Mouse (Mus musculus) neural tube, embryonic 14.5 days (tissue): ENCODE data around the gene Avil. TPM values are rescaled to one million over a fixed set of nuclear protein-coding genes. Genes with fewer than 3 reads are reported as not detected.
A peak's percentile ranks its signal among the peaks of the same experiment; 100 is the strongest.

Experiments
- ATAC-seq: fragments of 200-750 bp; cut with Nextera tagmentation; 2 replicates; pipeline ENCODE4 v1.8.0; 2017; ENCODE audit warnings: low read depth, mild to moderate bottlenecking, moderate TSS enrichment, moderate library complexity
- H3K27ac ChIP-seq: fragments of 300-500 bp; sonication (generic); 2 replicates; pipeline ENCODE4 v1.5.1; 2014; ENCODE audit warnings: low read depth, mild to moderate bottlenecking, control low read depth, low read length, moderate library complexity, mixed read lengths
- H3K27me3 ChIP-seq: fragments of 300-500 bp; sonication (generic); 2 replicates; pipeline ENCODE4 v1.6.1; 2014; ENCODE audit warnings: low read length; ENCODE audit not compliant: control insufficient read depth, insufficient read depth
- H3K36me3 ChIP-seq: fragments of 300-500 bp; sonication (generic); 2 replicates; pipeline ENCODE4 v1.6.1; 2014; ENCODE audit warnings: low read length, mixed read lengths; ENCODE audit not compliant: control insufficient read depth, insufficient read depth
- H3K4me1 ChIP-seq: fragments of 300-500 bp; sonication (generic); 2 replicates; pipeline ENCODE4 v1.6.1; 2014; ENCODE audit warnings: low read length; ENCODE audit not compliant: control insufficient read depth, insufficient read depth
- H3K4me2 ChIP-seq: fragments of 300-500 bp; sonication (generic); 2 replicates; pipeline ENCODE4 v1.6.1; 2014; ENCODE audit warnings: mild to moderate bottlenecking, low read depth, low read length, control low read depth
- H3K4me3 ChIP-seq: fragments of 300-500 bp; sonication (generic); 2 replicates; pipeline ENCODE4 v1.5.1; 2014; ENCODE audit warnings: low read depth, low read length, control low read depth, mixed read lengths
- H3K9ac ChIP-seq: fragments of 300-500 bp; sonication (generic); replicated peaks from 2 replicates; pipeline ENCODE4 v1.6.1; 2014; ENCODE audit warnings: low read depth, mild to moderate bottlenecking, control low read depth, low read length, mixed read lengths
- H3K9me3 ChIP-seq: fragments of 300-500 bp; sonication (generic); 2 replicates; pipeline ENCODE4 v1.6.1; 2016; ENCODE audit warnings: low read length; ENCODE audit not compliant: control insufficient read depth
- WGBS: fragments of 180-500 bp; shearing (Covaris S2); extraction: QIAGEN DNeasy Blood & Tissue Kit; methylation state at CpG from one replicate; pipeline ENCODE4 v1.1.7; 2014; 5-methylcytosine and 5-hydroxymethylcytosine counted together
- microRNA counts: library from miRNA; unstranded; fragments of <30 nt; microRNA quantifications from one replicate; lab custom pipeline; 2016
- microRNA-seq: library from miRNA; unstranded; fragments of <30 nt; microRNA quantifications from one replicate; pipeline ENCODE4, GENCODE M21; 2016
- polyA plus RNA-seq: library from polyadenylated mRNA; unstranded; fragments of >200 nt; fragmentation: Nextera tagmentation; extraction: Ambion mirVana; gene quantifications from 2 replicates; pipeline ENCODE4 v1.2.1, GENCODE M21; 2014

Avil gene
- polyA plus RNA-seq, 1 experiment from 2014 or later = 0.15 TPM

DNA sequence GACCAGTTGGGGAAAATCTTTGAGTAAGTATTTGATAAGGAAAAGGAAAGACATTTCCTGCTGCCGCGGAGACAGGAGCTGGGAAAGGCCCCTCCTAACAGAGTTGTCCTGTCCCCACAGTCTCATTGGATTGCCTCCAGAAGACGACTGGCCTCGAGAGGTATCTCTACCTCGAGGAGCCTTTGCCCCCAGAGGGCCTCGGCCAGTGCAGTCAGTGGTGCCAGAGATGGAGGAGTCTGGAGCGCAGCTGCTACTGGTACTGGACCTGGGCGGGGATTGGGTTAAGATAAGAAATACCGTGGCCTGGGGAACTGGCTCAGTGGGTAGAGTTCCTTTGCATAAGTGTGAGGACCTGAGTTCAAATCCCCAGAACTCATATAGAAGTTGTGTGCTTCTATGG is 65.5 kb downstream of the Avil start:
- no peak overlapping the region for H3K4me3 ChIP-seq
- no peaks in the 10 kb centered on the region for H3K27me3 ChIP-seq
- H3K36me3 ChIP-seq = peaks cover 37% of the 10 kb centered on the region
- H3K27ac ChIP-seq = no peak overlapping the region
- peaks cover 30% of the 10 kb centered on the region for H3K4me1 ChIP-seq
- H3K9ac ChIP-seq = no peak overlapping the region
- no peak for ATAC-seq
- no peaks in the 10 kb centered on the region for H3K9me3 ChIP-seq
- 91% methylated on average over 9 of the region's 9 CpGs for WGBS
- no peak overlapping the region for H3K4me2 ChIP-seq

DNA sequence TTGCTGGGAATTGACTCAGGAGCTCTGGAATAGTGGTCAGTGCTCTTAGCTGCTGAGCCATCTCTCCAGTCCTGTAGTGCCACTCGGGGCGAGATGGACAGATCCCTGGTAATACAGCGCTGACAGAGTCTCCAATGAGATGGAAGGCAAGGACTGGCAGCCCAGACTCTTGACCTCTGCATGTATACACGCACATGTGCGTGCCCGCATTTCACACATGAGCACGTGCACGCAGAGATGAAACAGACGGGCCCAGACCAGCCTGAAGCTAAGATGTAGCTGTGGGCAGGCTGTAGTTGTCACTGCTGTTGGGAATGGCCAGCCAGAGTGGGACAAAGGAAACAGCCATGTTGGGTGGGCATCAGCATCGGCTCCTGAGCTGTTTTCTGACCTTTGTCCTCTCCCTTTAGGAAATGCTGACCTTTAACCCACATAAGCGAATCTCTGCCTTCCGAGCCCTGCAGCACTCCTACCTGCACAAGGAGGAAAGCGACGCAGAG is 66.1 kb downstream of the Avil start:
- Histone ChIP-seq H3K4me3 (no peak overlapping the region), H3K27ac (no peak overlapping the region), H3K36me3 (peaks cover 37% of the 10 kb centered on the region), H3K4me1 (peaks cover 34% of the 10 kb centered on the region), H3K9ac (no peak overlapping the region), H3K9me3 (no peaks in the 10 kb centered on the region), H3K4me2 (no peak overlapping the region), H3K27me3 (no peaks in the 10 kb centered on the region)
- WGBS = 91% methylated on average over 14 of the region's 14 CpGs
- no peak for ATAC-seq

DNA sequence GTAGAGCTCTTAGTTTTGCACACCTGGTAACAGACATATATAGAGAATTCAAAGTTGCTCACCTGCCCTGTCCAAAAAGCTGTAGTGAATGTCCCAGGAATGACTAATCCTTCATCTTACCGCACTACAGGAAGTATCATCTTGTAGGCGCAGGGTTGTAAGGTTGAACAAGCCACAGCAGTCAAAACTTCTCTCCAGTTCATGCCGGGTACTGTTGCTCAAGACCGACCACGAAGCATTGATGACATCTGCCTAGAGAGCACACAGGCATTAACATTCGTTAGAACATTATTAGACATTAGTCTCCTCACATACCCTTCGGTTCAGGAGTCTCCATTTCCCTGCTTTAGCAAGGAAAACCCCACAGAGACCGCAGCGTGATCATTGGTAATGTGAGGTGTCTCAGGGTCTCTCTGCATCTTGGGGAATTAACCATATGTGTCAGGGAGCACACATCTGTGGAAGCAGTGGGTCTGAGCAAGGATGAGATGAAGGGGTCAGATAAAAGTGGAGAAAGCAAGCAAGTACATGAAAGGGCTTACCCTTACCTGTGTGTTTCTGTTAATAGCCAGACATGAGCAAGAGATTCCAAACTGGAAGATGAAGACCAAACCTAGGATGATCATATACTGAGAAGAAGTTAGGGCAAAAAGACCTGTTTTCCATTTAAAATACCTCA is 68.0 kb downstream of the Avil start:
- ATAC-seq = no peak
- peaks cover 37% of the 10 kb centered on the region for H3K36me3 ChIP-seq
- WGBS = 82% methylated on average over 9 of the region's 9 CpGs
- no peak overlapping the region; the same call in 1 of the 2 replicates for H3K27ac ChIP-seq
- H3K4me2 ChIP-seq = peak overlapping the region; percentile 98
- peak overlapping the region; percentile 33; the same call in 1 of the 2 replicates for H3K9ac ChIP-seq
- peak overlapping the region; percentile 38 for H3K4me3 ChIP-seq
- no peaks in the 10 kb centered on the region for H3K9me3 ChIP-seq
- H3K27me3 ChIP-seq = no peaks in the 10 kb centered on the region
- peaks cover 31% of the 10 kb centered on the region for H3K4me1 ChIP-seq

DNA sequence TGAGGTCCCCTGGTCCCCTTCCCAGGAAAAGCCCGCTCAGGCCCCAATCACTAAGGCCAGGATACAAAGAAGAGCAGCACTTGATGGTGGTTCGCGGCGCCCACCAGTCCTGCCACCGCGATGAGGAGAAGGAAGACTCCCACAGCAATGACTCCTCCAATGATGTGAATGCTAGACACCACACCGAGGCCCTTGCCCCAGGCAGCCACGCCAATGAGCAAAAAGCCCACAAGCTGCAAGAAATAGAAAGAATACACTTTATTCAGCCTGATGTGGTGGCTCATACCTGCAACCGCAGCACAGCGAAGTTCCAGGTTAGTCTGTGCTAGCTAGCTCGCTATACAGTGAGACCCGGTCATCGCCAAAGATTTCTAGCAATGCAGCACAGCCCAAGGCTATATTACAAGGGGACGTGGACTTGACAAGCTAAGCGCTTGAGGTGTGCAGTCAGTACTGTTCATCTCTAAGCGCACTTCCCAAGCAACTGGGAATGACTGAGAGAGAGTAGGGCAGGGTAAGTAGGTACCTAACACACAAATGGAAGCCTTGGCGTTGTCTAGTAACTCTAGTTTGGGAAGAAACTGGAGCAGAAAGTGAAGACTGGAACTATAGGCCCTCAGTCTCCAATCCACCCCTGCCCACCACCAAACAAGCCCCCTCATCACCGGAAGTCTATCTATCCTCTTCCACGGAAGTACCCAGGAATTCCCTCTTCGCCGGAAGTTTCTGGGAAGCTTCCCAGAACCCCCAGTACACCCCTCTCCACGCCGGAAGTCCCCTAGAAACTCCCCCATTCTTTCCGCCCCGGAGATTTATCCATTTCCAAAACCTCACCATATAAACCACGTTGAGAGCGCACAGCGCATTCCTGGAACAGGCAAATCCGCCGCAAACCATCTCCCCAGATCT is 69.0 kb downstream of the Avil start:
- H3K27ac ChIP-seq = peak overlapping the region; percentile 71
- peaks cover 29% of the 10 kb centered on the region for H3K4me1 ChIP-seq
- peak overlapping the region; percentile 98 for H3K4me2 ChIP-seq
- peak; percentile 79 for ATAC-seq
- peak overlapping the region; percentile 38 for H3K4me3 ChIP-seq
- no peaks in the 10 kb centered on the region for H3K9me3 ChIP-seq
- H3K9ac ChIP-seq = peak overlapping the region; percentile 33
- WGBS = 12% methylated on average over 30 of the region's 30 CpGs
- H3K27me3 ChIP-seq = no peaks in the 10 kb centered on the region
- peaks cover 37% of the 10 kb centered on the region for H3K36me3 ChIP-seq

MicroRNAs within 50 kb of the gene (microRNA counts, 519-probe panel; counts per million panel counts)
- microRNA mmu-miR-26a (lab: Ali Mortazavi, UCI) (3,991 counts per million, percentile 42 among the panel's probes with 10 or more counts), microRNA mmu-miR-546 (lab: Ali Mortazavi, UCI) (not detected)

Small RNA genes within 50 kb of the gene (microRNA-seq; reads per million reads assigned to microRNA genes)
- 23.9 reads per million, percentile 26 among the genes with 10 or more reads in this experiment for gene Mir26a-2
- not detected for gene Mir546

Other genes with a start within 250 kb of the Avil start
- 15.6 and 16.7 TPM in 2 replicates for gene Atp23, start 99.4 kb upstream of the Avil start, polyA plus RNA-seq
- 15.1 and 27.9 TPM in 2 replicates for gene Ctdsp2, start 22.0 kb upstream of the Avil start, polyA plus RNA-seq
- 60.1 and 64.6 TPM in 2 replicates for gene Tsfm, start 30.1 kb downstream of the Avil start, polyA plus RNA-seq
- 24.1 and 24.6 TPM in 2 replicates for gene Mettl1, start 40.7 kb downstream of the Avil start, polyA plus RNA-seq
- gene Eef1akmt3, start 40.8 kb downstream of the Avil start, polyA plus RNA-seq = 0.15 and 0.21 TPM in 2 replicates
- 0.14 TPM in 1 of 2 replicates, not detected in the other for gene Cyp27b1, start 47.5 kb downstream of the Avil start, polyA plus RNA-seq
- gene March9, start 59.5 kb downstream of the Avil start, polyA plus RNA-seq = 9.7 and 13.2 TPM in 2 replicates
- 657 and 756 TPM in 2 replicates for gene Cdk4, start 62.8 kb downstream of the Avil start, polyA plus RNA-seq
- gene Tspan31, start 69.6 kb downstream of the Avil start, polyA plus RNA-seq = 91.1 and 93.6 TPM in 2 replicates
- gene Agap2, start 74.6 kb downstream of the Avil start, polyA plus RNA-seq = 4.7 and 10.6 TPM in 2 replicates
- 65.7 and 92.8 TPM in 2 replicates for gene Os9, start 120.4 kb downstream of the Avil start, polyA plus RNA-seq
- 79.3 and 93.4 TPM in 2 replicates for gene B4galnt1, start 164.5 kb downstream of the Avil start, polyA plus RNA-seq
- 0.80 and 1.3 TPM in 2 replicates for gene Slc26a10, start 179.9 kb downstream of the Avil start, polyA plus RNA-seq
- 24.2 and 31.0 TPM in 2 replicates for gene Arhgef25, start 189.4 kb downstream of the Avil start, polyA plus RNA-seq
- gene Dtx3, start 195.0 kb downstream of the Avil start, polyA plus RNA-seq = 224 and 231 TPM in 2 replicates
- gene Pip4k2c, start 210.9 kb downstream of the Avil start, polyA plus RNA-seq = 15.5 and 18.1 TPM in 2 replicates